ENCODE assay signal across 9 mouse cellular contexts in genomic region chr3:88407090-88407489, GRCm38 (mm10). TPM values are rescaled to one million over a fixed set of nuclear protein-coding genes. Genes with fewer than 3 reads are reported as not detected.
DNase-seq lines count a peak whose midpoint lies in the region; ATAC-seq and TF ChIP-seq lines count a peak whose summit lies in the region.
"Had no signal": no experiment of that assay in that cellular context is flagged by ENCODE, and none has a peak within 500 bp of the region (broad histone marks: within the 10 kb centered on the region; RNA-seq: fewer than 3 reads in every experiment).

No protein-coding gene starts in this region.

- no peak overlapping the region for H3ac ChIP-seq in myocyte (ENCODE audit: control insufficient read depth, insufficient read length)

- in situ Hi-C loops in Patski (cut with MboI; ENCODE audit: low pct_unique_long_range_greater_than_20kb): loop anchor here (5.0 kb wide), 2 partner anchors 65 to 115 kb away; no protein-coding TSS in a partner anchor

- H3K9ac ChIP-seq in limb, embryonic 11.5 days (ENCODE audit: low read length): no peak overlapping the region
- H3K9ac ChIP-seq: limb, embryonic 13.5 days had no signal

- H3K9me3 ChIP-seq in limb, embryonic 11.5 days (ENCODE audit: control insufficient read depth, low read length): no peaks in the 10 kb centered on the region
- H3K9me3 ChIP-seq: limb, embryonic 13.5 days had no signal

- peaks cover 7% of the 10 kb centered on the region for H3K36me3 ChIP-seq in limb, embryonic 11.5 days (ENCODE audit: control insufficient read depth, insufficient read depth, low read length)
- H3K36me3 ChIP-seq in myocyte (ENCODE audit: control insufficient read depth, insufficient read depth): no peaks in the 10 kb centered on the region

- no peak overlapping the region for H3K4me3 ChIP-seq in limb, embryonic 11.5 days (ENCODE audit: low read depth, low read length)
- no peak overlapping the region for H3K4me3 ChIP-seq in myocyte
- H3K4me3 ChIP-seq: limb, embryonic 13.5 days had no signal

- WGBS in limb, embryonic 11.5 days: 4% methylated on average over 2 of the region's 2 CpGs

- no peak for TF ChIP-seq CTCF in Patski (IDR thresholded peaks at IDR 0.05)

- no peak for TF ChIP-seq POLR2A in myocyte (IDR thresholded peaks at IDR 0.05; ENCODE audit: insufficient read length, low read depth)

- H3K4me2 ChIP-seq in limb, embryonic 11.5 days (ENCODE audit: low read depth, severe bottlenecking): no peak overlapping the region
- H3K4me2 ChIP-seq in myocyte (ENCODE audit: low read depth): no peak overlapping the region
- H3K4me2 ChIP-seq: limb, embryonic 13.5 days had no signal

- H3K79me2 ChIP-seq in myocyte (ENCODE audit: control insufficient read depth, insufficient read depth): peaks cover 16% of the 10 kb centered on the region

- no peak overlapping the region for H3K27ac ChIP-seq in limb, embryonic 11.5 days (replicated peaks; ENCODE audit: low read depth, low read length)
- H3K27ac ChIP-seq: limb, embryonic 13.5 days had no signal

- H3K27me3 ChIP-seq in Patski: no peaks in the 10 kb centered on the region
- H3K27me3 ChIP-seq in limb, embryonic 11.5 days (ENCODE audit: control insufficient read depth, insufficient read depth, low read length): no peaks in the 10 kb centered on the region
- H3K27me3 ChIP-seq in myocyte (ENCODE audit: control insufficient read depth, insufficient read depth, insufficient read length): no peaks in the 10 kb centered on the region
- H3K27me3 ChIP-seq: limb, embryonic 13.5 days had no signal

- POLR2A ChIA-PET in Patski (lab: Charles Lee): interaction anchor here (0.8 to 5.1 kb wide), 9 partner anchors 9 to 77 kb away, joined by 3 to 30 read pairs (median 4); partner anchors contain the start of gene Slc25a44

- H3K4me1 ChIP-seq in limb, embryonic 11.5 days (ENCODE audit: control insufficient read depth, insufficient read depth, low read length): peaks cover 13% of the 10 kb centered on the region

- CTCF ChIA-PET in Patski (lab: Charles Lee): interaction anchor here (0.6 to 10.5 kb wide), 30 partner anchors 9 to 202 kb away, joined by 3 to 295 read pairs (median 6); partner anchors contain the start of genes Lmna, Sema4a and Slc25a44

- DNase-seq in A20 (ENCODE audit: low read depth, low spot score) (peak; percentile 86), Patski (ENCODE audit: low read depth, low spot score) (peak; percentile 76)
- peak; percentile 33 to 58 for DNase-seq in cerebellum, postnatal 4 days (ENCODE audit: low spot score in 2 of 2)
- peak; percentile 56 to 77 for DNase-seq in frontal cortex, postnatal 36 days (ENCODE audit: low spot score in 2 of 2)
- peak; percentile 50 to 71 for DNase-seq in kidney, adult 8-10 months
- DNase-seq in limb, embryonic 11.5 days (ENCODE audit: low spot score): peak; percentile 80
- peak; percentile 48 to 80 for DNase-seq in thymus, postnatal 10 days (ENCODE audit: low spot score in 2 of 2)

- ATAC-seq in Patski: peak; percentile 28
- ATAC-seq in limb, embryonic 11.5 days (ENCODE audit: insufficient number of reproducible peaks, low FRiP score, low TSS enrichment, low read depth): no peak

TF ChIP-seq in myocyte, 11 proteins besides CTCF, POLR2A, EP300 and RAD21:
- TF ChIP-seq USF1 (IDR thresholded peaks at IDR 0.05; ENCODE audit: low read depth) (peak; percentile 34), TCF3 (IDR thresholded peaks at IDR 0.05; ENCODE audit: insufficient read length, low read depth) (no peak), REST (IDR thresholded peaks at IDR 0.05; ENCODE audit: insufficient read depth, insufficient read length) (no peak), MYOG (IDR thresholded peaks at IDR 0.05; ENCODE audit: control insufficient read depth in 1 of 3, insufficient read depth in 1 of 3, insufficient read length in 2 of 3, low read depth in 2 of 3) (peak in 1 of 3 experiments; percentile 4), MAX (IDR thresholded peaks at IDR 0.05; ENCODE audit: low read depth) (no peak)

RNA-seq across cellular contexts. Expression of gene Pmf1, which starts 3.0 kb away (rescaled TPM):
- polyA plus RNA-seq in Patski (2021): 80.1 TPM
- 174 and 185 TPM in 2 replicates for polyA plus RNA-seq in limb, embryonic 11.5 days (2014; fragmentation: Nextera tagmentation; extraction: Ambion mirVana)
- 59.0 TPM for polyA plus RNA-seq in myocyte (2012; fragmentation: generic; extraction: Trizol)

RNA-seq across cellular contexts. Expression of gene Slc25a44, which starts 17.8 kb away (rescaled TPM):
- polyA plus RNA-seq in Patski (2021) (42.6 TPM), myocyte (2012; fragmentation: generic; extraction: Trizol) (19.3 TPM)
- polyA plus RNA-seq in limb, embryonic 11.5 days (2014; fragmentation: Nextera tagmentation; extraction: Ambion mirVana): 17.7 and 18.9 TPM in 2 replicates

RNA-seq across cellular contexts. Expression of gene Bglap, which starts 22.8 kb away (rescaled TPM):
- polyA plus RNA-seq in Patski (2021) (0.22 TPM), myocyte (2012; fragmentation: generic; extraction: Trizol) (0.34 TPM)
- not detected in 2 replicates for polyA plus RNA-seq in limb, embryonic 11.5 days (2014; fragmentation: Nextera tagmentation; extraction: Ambion mirVana)
- polyA plus RNA-seq: limb, embryonic 13.5 days had no signal

RNA-seq across cellular contexts. Expression of gene Bglap2, which starts 28.6 kb away (rescaled TPM):
- polyA plus RNA-seq in Patski (2021): not detected
- polyA plus RNA-seq in limb, embryonic 11.5 days (2014; fragmentation: Nextera tagmentation; extraction: Ambion mirVana): not detected in 2 replicates
- polyA plus RNA-seq in myocyte (2012; fragmentation: generic; extraction: Trizol): 6.6 TPM
- polyA plus RNA-seq: limb, embryonic 13.5 days had no signal

RNA-seq across cellular contexts. Expression of gene Bglap3, which starts 34.5 kb away (rescaled TPM):
- polyA plus RNA-seq in Patski (2021) (0.22 TPM), myocyte (2012; fragmentation: generic; extraction: Trizol) (0.95 TPM)
- not detected in 2 replicates for polyA plus RNA-seq in limb, embryonic 11.5 days (2014; fragmentation: Nextera tagmentation; extraction: Ambion mirVana)
- polyA plus RNA-seq: limb, embryonic 13.5 days had no signal
